Mouse (Mus musculus): Measurements from ENCODE around the gene E030018B13Rik. TPM values are rescaled to one million over a fixed set of nuclear protein-coding genes. Genes with fewer than 3 reads are reported as not detected.

E030018B13Rik gene
- polyA plus RNA-seq, 1 experiment from 2014 or later, result 0.19 TPM

DNA sequence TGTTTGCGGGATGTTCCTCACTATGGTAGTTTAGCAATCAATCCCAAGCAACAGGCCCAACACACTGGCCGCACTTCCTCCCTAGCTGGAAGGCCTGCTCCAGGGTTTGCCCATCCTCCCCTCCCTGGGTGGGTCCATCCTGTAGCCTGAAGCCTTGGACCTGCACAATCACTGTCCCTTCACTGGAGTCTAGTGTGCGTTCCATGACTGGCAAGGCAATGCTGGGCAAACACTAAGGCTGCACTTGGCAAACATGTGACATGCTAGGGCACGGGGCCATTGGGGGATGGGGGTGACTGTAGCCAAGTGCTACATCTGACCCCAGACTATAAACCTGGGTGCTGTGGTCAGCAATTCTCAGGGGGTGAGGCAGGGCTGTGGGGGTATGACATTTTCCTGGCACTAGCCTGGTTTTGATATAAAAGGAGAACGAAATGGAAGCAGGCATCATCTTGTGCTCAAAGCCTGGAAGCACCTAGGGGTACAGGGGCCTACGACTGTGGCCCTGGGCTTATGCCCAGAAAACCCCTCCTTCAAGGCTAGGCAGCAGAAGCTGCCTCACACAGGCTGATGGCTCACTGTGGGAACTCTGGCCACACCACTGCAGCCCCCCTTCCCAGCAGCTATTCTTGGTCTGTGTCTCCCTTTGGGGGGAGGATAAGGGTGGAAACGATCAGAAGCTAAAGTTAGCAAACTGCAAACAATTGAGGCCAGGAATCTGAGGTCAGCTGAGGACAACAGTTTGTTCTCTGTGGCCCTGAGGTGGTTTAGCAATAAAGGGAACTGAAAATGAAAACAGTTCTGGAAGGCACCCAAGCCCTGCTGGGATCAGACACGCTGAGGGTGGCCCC, 5.0 kb upstream of the E030018B13Rik start:
- Histone ChIP-seq H3K4me3 (no peak overlapping the region), H3K27ac (no peak overlapping the region), H3K4me2 (replicated peaks) (no peak overlapping the region), H3K4me1 (peaks cover 52% of the 10 kb centered on the region), H3K9me3 (no peaks in the 10 kb centered on the region), H3K9ac (no peak overlapping the region), H3K27me3 (replicated peaks) (no peaks in the 10 kb centered on the region), H3K36me3 (no peaks in the 10 kb centered on the region)
- ATAC-seq (ENCODE audit: low FRiP score, low read depth), result no peak
- 53% methylated on average over 8 of the region's 8 CpGs for WGBS

DNA sequence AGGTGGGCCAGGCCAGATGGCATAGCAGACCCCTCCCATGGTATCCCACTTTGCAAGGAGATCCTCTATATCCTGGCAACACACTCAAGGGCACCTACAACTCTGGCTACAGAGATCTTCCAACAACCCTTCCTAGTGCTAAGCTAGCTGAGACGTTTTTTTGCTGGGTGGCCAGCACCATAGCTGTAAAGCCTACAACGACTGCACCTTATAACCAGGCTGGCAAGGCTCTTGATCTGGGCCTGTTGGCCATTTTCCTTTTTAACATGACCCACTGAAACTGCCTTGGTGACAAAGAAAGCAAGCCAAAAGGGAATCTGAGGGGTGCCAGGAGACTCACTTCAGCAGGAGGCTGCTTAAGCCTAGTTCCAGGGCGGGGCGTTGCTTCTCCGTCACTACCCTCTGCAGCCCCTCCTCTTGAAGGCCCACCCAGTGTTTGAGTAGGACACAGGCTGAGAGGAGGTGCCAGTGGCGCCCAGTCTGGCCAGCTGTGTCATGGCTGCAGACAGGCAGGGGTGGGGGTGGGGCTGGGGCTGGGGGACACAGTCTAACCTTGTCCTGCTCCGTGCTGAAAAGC, 4.3 kb upstream of the E030018B13Rik start:
- 19% methylated on average over 7 of the region's 7 CpGs for WGBS
- H3K9ac ChIP-seq, result no peak overlapping the region

DNA sequence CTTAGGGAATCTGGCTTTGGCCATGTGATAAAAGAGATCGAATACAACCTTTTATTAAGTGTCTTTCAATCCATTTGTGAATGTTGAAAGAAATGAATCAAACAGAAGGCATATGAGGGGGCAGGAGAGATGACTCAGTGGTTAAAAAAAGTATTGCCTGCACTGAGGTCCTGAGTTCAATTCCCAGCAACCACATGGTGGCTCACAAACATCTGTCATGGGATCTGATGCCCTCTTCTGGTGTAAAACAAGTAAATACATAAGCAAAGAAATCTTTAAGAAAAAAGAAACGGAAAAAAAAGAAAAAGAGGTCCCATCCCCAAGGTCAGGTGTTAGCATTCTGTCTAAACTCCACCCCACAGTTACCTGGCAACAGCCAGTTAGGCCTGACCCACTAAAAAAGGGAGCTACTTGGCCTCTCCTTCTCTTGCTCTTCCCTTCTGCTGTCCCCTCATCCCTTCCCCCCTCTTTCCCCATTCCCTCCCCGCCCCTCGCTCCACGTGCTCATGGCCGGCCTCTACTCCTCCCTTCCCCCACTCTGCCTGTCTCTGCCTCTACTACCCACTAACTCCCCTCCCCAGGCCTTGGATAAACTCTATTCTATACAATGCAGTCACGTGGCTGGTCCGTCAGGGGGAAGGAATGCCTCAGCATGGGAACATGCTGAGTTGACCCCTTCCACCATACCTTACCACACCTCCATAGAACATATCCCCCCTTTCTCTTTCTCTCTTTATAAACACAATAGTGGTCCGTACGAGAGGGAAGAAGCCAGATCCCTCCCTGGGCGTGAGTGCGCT, 3.5 kb upstream of the E030018B13Rik start:
- Histone ChIP-seq H3K9ac (no peak overlapping the region), H3K27ac (no peak overlapping the region), H3K27me3 (replicated peaks) (no peaks in the 10 kb centered on the region), H3K4me3 (no peak overlapping the region), H3K36me3 (no peaks in the 10 kb centered on the region; the same call in 1 of the 2 replicates), H3K9me3 (no peaks in the 10 kb centered on the region), H3K4me1 (peaks cover 51% of the 10 kb centered on the region), H3K4me2 (replicated peaks) (0 out of 2 replicates have a peak overlapping the region, but pooled peaks have one; percentile 7)
- 29% methylated on average over 12 of the region's 12 CpGs for WGBS
- ATAC-seq (ENCODE audit: low FRiP score, low read depth), result peak; percentile 16; the same call in 1 of the 2 replicates

More for the DNA sequence above, 4.3 kb upstream of the E030018B13Rik start:
- no peak overlapping the region for H3K4me3 ChIP-seq
- H3K27me3 ChIP-seq (replicated peaks), result no peaks in the 10 kb centered on the region
- H3K9me3 ChIP-seq, result no peaks in the 10 kb centered on the region
- H3K36me3 ChIP-seq, result no peaks in the 10 kb centered on the region
- peak; percentile 45; the same call in 1 of the 2 replicates for ATAC-seq (ENCODE audit: low FRiP score, low read depth)
- peaks cover 52% of the 10 kb centered on the region for H3K4me1 ChIP-seq
- no peak overlapping the region for H3K27ac ChIP-seq
- H3K4me2 ChIP-seq (replicated peaks), result no peak overlapping the region

DNA sequence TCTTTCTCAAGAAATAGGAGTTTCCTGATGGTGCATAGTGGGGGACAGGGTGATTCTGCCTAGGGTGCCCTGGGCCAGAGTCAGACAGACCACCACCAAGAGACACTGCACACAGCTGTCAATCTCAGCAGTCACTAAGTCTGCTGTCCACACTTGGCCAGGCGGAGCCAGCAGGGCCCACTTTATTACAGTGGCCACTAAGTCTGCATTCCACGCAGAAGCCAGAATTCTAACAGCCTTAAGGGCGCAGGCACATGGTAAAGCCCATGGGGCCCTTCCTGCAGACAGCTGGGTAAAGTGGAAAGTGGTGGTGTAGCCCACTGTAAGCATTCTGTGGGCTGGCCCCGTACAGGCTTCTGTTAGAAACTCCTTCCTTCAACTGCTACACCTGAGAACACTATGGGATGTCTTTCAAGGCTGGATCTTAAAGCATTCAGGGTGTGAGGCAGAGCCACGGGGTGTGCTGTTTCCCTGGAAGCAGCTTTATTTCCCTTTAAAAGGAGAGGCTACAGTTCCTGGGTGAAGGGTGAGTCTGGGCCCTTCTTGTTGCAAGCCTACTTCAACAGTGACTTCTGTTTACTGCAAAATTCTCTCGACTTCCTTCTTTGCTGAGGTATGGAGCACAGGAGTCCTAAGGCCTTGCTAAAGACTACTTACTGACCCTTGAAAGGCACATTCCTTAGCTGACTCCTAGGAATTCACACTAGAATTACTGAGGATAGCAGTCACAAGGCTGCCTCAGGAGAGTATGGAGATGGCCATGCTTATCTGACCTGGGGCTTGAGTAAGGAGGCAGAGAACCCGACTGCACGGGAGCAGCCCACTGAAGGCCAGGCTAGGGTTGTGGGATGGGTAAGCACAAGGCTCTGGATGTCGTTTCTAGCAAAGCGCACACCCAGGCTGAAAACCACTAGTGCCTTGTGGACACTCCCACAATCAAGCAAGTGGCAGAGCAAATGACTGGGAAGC, 2.6 kb upstream of the E030018B13Rik start:
- no peak overlapping the region for H3K27ac ChIP-seq
- no peaks in the 10 kb centered on the region for H3K9me3 ChIP-seq
- ATAC-seq (ENCODE audit: low FRiP score, low read depth), result no peak
- H3K4me2 ChIP-seq (replicated peaks), result 0 out of 2 replicates have a peak overlapping the region, but pooled peaks have one; percentile 7
- no peak overlapping the region for H3K4me3 ChIP-seq
- no peak overlapping the region for H3K9ac ChIP-seq
- WGBS, result 46% methylated on average over 10 of the region's 10 CpGs
- no peaks in the 10 kb centered on the region; the same call in 1 of the 2 replicates for H3K36me3 ChIP-seq
- peaks cover 44% of the 10 kb centered on the region for H3K4me1 ChIP-seq
- H3K27me3 ChIP-seq (replicated peaks), result no peaks in the 10 kb centered on the region

DNA sequence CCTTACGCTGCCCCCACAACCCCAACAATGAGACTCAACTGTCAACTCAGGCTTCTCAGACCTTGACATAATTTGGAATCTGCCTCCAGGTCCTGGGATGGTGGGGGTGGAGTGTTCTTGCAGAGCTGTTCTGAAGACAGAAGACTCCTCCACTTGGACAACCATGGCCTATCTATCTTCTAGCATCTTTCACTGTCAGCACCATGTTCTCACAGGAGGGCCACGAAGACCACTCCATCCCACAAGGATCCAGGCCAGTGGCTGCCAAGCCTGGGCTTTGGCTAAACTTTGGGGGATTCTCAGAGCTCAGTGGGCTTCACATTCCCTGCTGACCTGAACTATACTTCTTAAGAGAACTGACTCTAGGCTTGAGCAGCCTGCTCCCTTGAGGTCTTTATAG, 1.8 kb upstream of the E030018B13Rik start:
- no peaks in the 10 kb centered on the region; the same call in 1 of the 2 replicates for H3K36me3 ChIP-seq

DNA sequence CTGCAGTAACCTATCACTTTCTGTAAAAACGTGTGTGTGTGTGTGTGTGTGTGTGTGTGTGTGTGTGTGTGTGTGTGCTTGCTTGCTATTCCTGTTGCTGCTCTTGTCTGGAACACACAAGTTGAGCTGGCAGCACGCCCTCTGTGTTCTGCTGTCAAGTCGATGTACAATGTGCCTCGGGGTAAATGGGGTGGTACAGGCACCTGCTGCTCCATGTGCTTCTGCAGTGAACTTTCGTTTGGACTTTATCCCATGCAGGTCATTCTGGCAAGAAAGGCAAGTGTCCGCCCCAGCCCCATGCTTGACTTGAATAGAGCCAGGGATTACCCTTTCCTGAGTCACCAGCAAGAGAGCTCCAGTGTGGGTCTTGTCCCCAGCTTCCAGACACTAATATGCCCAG, 1.0 kb downstream of the E030018B13Rik start:
- ATAC-seq (ENCODE audit: low FRiP score, low read depth), result no peak
- Histone ChIP-seq H3K4me3 (no peak overlapping the region), H3K4me2 (replicated peaks) (no peak overlapping the region), H3K36me3 (no peaks in the 10 kb centered on the region; the same call in 1 of the 2 replicates), H3K4me1 (peaks cover 21% of the 10 kb centered on the region), H3K27ac (no peak overlapping the region), H3K9me3 (no peaks in the 10 kb centered on the region), H3K27me3 (replicated peaks) (no peaks in the 10 kb centered on the region), H3K9ac (no peak overlapping the region)
- WGBS, result 80% methylated on average over 6 of the region's 6 CpGs

More for the DNA sequence above, 1.8 kb upstream of the E030018B13Rik start:
- no peak for ATAC-seq (ENCODE audit: low FRiP score, low read depth)
- Histone ChIP-seq H3K27ac (no peak overlapping the region), H3K9me3 (no peaks in the 10 kb centered on the region), H3K9ac (no peak overlapping the region), H3K4me2 (replicated peaks) (no peak overlapping the region), H3K27me3 (replicated peaks) (no peaks in the 10 kb centered on the region), H3K4me1 (peaks cover 40% of the 10 kb centered on the region), H3K4me3 (no peak overlapping the region)
- WGBS, result 98% methylated on average over 2 of the region's 2 CpGs

DNA sequence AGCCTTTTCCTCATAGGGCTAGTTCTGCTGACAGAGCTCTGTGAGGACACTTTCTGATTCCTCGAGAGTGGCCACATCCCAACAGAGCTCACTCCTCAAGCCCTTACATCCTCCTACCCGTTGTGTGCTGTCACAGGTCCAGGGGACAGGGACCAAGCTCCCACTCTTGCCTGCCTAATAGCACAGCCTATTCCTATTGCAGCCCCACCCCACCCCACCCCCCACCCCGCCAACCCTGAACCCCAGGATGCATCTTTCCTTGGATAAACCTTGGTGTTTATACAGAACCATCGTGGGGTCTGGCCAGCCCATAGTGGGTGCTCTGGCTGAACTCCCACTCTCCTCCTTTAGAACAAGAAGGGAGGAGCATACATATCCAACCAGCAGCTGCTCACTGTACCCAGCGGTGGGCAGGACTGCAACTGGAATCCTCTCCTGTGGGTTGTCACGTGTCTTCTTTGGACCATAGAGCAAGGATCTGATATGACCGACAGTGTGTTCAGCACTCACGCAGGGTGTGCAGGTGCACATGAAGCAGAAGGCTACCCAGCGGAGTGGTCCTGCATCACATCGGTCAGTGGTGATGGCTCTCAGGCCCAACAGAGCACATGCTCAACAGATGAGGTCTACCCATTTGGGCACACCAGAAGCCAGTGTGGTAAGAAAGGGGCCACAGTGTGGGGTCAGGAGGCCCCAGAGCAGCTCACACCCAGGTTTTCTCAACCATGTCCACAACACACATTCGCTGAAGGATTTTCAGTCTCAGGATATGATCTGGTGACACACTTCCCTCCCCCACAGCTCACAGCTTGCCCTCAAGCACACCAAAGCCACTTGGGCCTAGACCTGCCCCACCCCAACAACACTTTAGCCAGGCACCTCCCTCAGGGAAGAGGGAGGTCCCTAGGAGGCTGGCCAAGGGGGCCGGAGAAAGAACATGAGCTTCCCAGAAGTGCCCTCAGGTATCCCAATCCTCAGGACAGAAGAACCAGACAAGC, 2.4 kb downstream of the E030018B13Rik start:
- H3K4me1 ChIP-seq, result peaks cover 10% of the 10 kb centered on the region; the same call in 1 of the 2 replicates
- no peak overlapping the region for H3K4me3 ChIP-seq
- no peaks in the 10 kb centered on the region for H3K9me3 ChIP-seq
- ATAC-seq (ENCODE audit: low FRiP score, low read depth), result no peak
- no peak overlapping the region for H3K4me2 ChIP-seq (replicated peaks)
- no peaks in the 10 kb centered on the region; the same call in 1 of the 2 replicates for H3K36me3 ChIP-seq
- no peak overlapping the region for H3K9ac ChIP-seq
- WGBS, result 88% methylated on average over 12 of the region's 12 CpGs
- H3K27ac ChIP-seq, result no peak overlapping the region
- no peaks in the 10 kb centered on the region for H3K27me3 ChIP-seq (replicated peaks)

DNA sequence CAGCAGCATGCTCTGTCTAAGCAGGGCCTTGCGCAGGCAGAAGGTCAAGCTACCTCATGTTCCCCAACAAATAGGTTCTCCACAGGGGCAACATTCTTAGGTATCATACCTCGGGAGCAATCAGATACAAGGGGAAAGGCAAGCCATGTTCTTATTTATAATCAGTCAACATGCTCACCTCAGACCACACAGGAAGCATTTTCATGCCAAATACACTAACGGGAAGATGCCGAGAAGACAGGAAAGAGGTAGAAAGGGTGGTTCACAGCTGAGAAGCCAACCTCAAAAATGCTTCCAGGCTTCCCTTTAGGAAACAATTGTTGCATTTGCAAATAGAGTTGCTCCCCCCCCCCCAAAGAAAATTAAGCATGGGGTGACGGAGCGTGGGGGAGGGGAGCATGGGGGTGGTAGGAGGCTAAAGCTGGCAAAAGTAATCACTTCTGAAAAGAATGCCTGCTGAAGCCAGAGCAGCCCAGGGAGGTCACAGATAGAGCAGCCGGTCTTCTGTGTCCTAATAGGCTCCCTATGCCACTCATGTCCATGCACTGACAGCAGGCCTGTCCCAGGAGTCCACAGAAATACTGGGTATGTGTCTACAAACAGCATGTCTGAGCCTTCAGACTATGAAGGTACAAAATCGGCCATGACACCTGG, 5.4 kb downstream of the E030018B13Rik start:
- 86% methylated on average over 8 of the region's 8 CpGs for WGBS
- H3K4me1 ChIP-seq, result peaks cover 32% of the 10 kb centered on the region
- ATAC-seq (ENCODE audit: low FRiP score, low read depth), result no peak
- no peak overlapping the region for H3K4me2 ChIP-seq (replicated peaks)
- H3K4me3 ChIP-seq, result no peak overlapping the region
- H3K9me3 ChIP-seq, result no peaks in the 10 kb centered on the region
- no peak overlapping the region for H3K9ac ChIP-seq
- no peaks in the 10 kb centered on the region for H3K27me3 ChIP-seq (replicated peaks)
- H3K27ac ChIP-seq, result no peak overlapping the region
- no peaks in the 10 kb centered on the region; the same call in 1 of the 2 replicates for H3K36me3 ChIP-seq

DNA sequence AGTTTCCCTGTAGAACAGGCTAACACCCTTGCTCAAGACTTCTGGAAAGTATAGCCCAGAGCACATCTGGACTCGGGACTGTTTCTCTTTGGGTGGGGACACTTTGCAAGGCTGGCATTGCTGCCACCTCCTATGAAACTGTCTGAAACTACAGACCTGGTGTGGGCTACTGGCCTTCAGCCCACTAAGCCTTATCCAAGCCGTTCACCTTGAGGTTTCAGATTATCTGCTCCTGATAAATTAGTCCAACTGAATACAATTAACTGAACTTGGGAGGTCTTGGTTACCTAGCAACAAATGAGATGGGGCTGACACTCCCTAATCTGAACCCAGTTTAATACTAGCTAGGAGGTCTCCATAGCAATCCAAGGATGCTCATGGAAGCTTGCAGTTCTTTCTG, 5.9 kb downstream of the E030018B13Rik start:
- H3K4me1 ChIP-seq, result peaks cover 32% of the 10 kb centered on the region
- H3K4me2 ChIP-seq (replicated peaks), result no peak overlapping the region
- H3K4me3 ChIP-seq, result no peak overlapping the region
- H3K36me3 ChIP-seq, result no peaks in the 10 kb centered on the region; the same call in 1 of the 2 replicates
- 64% methylated on average over 2 of the region's 2 CpGs for WGBS
- ATAC-seq (ENCODE audit: low FRiP score, low read depth), result no peak
- H3K9me3 ChIP-seq, result no peaks in the 10 kb centered on the region
- no peak overlapping the region for H3K27ac ChIP-seq
- H3K9ac ChIP-seq, result no peak overlapping the region
- no peaks in the 10 kb centered on the region for H3K27me3 ChIP-seq (replicated peaks)

DNA sequence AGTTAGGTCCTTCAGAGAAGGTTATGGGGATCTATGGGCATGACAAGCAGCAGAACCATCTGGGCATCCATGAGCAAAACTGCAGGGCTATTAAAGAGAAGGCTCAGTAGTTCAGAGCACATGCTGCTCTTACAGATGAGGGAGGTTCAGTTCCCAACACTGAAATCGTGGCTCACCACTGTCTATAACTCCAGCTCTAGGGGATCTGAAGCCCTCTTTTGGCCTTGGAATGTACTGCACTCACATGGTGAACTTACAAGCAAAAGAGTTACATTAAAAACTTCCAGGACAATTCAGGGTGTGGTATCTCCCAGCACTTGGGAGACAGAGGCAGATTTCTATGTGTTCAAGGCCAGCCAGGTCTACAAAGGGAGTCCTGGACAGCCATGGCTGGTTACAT, 6.3 kb downstream of the E030018B13Rik start:
- Histone ChIP-seq H3K4me1 (peaks cover 32% of the 10 kb centered on the region), H3K4me3 (no peak overlapping the region), H3K27ac (no peak overlapping the region), H3K9me3 (no peaks in the 10 kb centered on the region), H3K27me3 (replicated peaks) (no peaks in the 10 kb centered on the region), H3K36me3 (no peaks in the 10 kb centered on the region), H3K4me2 (replicated peaks) (no peak overlapping the region), H3K9ac (no peak overlapping the region)
- 95% methylated on average over 1 of the region's 1 CpGs for WGBS
- ATAC-seq (ENCODE audit: low FRiP score, low read depth), result no peak

Data from neural tube, embryonic 12.5 days (tissue).